Mouse (Mus musculus): Measurements from ENCODE around the gene Uap1l1.

GRCm38 (mm10) chr2:25332286-25333160, 33.0 kb downstream of the Uap1l1 start, which contains the start of gene Man1b1:
- TF ChIP-seq CTCF (IDR thresholded peaks at IDR 0.05; ENCODE audit: control insufficient read depth, insufficient read depth, low read length) (peak; percentile 37; the same call in 1 of the 2 replicates), POLR2A (IDR thresholded peaks at IDR 0.05; ENCODE audit: borderline replicate concordance, control insufficient read depth, low read depth, low read length) (peak; percentile 86)
